Comparison of ENCODE assay signal across 22 mouse cellular contexts in genomic region chr1:119443591-119444350, GRCm38 (mm10). TPM values are rescaled to one million over a fixed set of nuclear protein-coding genes. Genes with fewer than 3 reads are reported as not detected.
A peak's percentile ranks its signal among the peaks of the same experiment; 100 is the strongest.
DNase-seq lines count a peak whose midpoint lies in the region; ATAC-seq and TF ChIP-seq lines count a peak whose summit lies in the region.
"Had no signal": no experiment of that assay in that cellular context is flagged by ENCODE, and none has a peak within 500 bp of the region (broad histone marks: within the 10 kb centered on the region; RNA-seq: fewer than 3 reads in every experiment).

No protein-coding gene starts in this region.

- no peak for DNase-seq in heart, postnatal 0 days (ENCODE audit: low spot score)
- DNase-seq in heart, postnatal 25 days (ENCODE audit: low spot score): no peak
- DNase-seq in liver, embryonic 14.5 days (ENCODE audit: low read depth in 3 of 3, low spot score in 3 of 3): no peak
- DNase-seq in liver (no peak), ES-E14 (ENCODE audit: low read depth, low spot score) (no peak)
- DNase-seq in adrenal gland, adult (ENCODE audit: inconsistent age in 2 of 2, low spot score in 1 of 2): no peak
- DNase-seq in adrenal gland, postnatal 10 days: no peak
- DNase-seq: adrenal gland, postnatal 14 days; cerebellum, adult 2 months; forebrain, postnatal 0 days; gastrocnemius, adult 2 months; heart, adult 11 months; kidney, postnatal 14 days; right cerebral cortex, adult 18-20 months; thymus, postnatal 14 days had no signal

- in situ Hi-C loops in ES-E14 (cut with MboI; ENCODE audit: low sequenced_read_pairs in 2 of 2, unreplicated experiment in 2 of 2): no loop called here

- no peak overlapping the region for H3K27ac ChIP-seq in heart, postnatal 0 days (ENCODE audit: low read depth)
- H3K27ac ChIP-seq in liver, embryonic 14.5 days: no peak overlapping the region
- no peak overlapping the region; the same call in 1 of the 2 replicates for H3K27ac ChIP-seq in ES-E14 (ENCODE audit: insufficient read depth, low read depth, low read length, poor library complexity, severe bottlenecking)
- H3K27ac ChIP-seq: embryonic facial prominence, embryonic 13.5 days; gastrocnemius, adult 2 months; heart, embryonic 15.5 days; hindbrain, embryonic 12.5 days; limb, embryonic 13.5 days had no signal

- peaks cover 4% of the 10 kb centered on the region; the same call in 1 of the 2 replicates for H3K4me1 ChIP-seq in heart, postnatal 0 days (ENCODE audit: control insufficient read depth, insufficient read depth)
- H3K4me1 ChIP-seq in liver, embryonic 14.5 days (replicated peaks; ENCODE audit: control insufficient read depth in 2 of 2, insufficient read depth in 2 of 2, low read length in 1 of 2): no peaks in the 10 kb centered on the region
- peaks cover 4 to 10% of the 10 kb centered on the region in 2 experiments; a peak in 3 of 4 replicates for H3K4me1 ChIP-seq in ES-E14 (ENCODE audit: control insufficient read depth in 2 of 2, insufficient read depth in 2 of 2, low read length in 2 of 2, poor library complexity in 1 of 2)
- H3K4me1 ChIP-seq: embryonic facial prominence, embryonic 13.5 days; hindbrain, embryonic 12.5 days; limb, embryonic 13.5 days; megakaryocyte, embryonic 14.5 days had no signal

- H3K4me3 ChIP-seq in heart, postnatal 0 days (ENCODE audit: low read depth, low read length): no peak overlapping the region
- H3K4me3 ChIP-seq in liver, embryonic 14.5 days (ENCODE audit: insufficient read depth in 1 of 2, low read depth in 2 of 2, low read length in 2 of 2): no peak overlapping the region
- H3K4me3 ChIP-seq in ES-E14 (ENCODE audit: insufficient read depth in 1 of 2, low read depth in 1 of 2, low read length in 2 of 2, poor library complexity in 1 of 2, severe bottlenecking in 1 of 2): peak overlapping the region; percentile 10 to 26; a peak in 2 of 4 replicates
- H3K4me3 ChIP-seq: embryonic facial prominence, embryonic 13.5 days; gastrocnemius, adult 2 months; heart, embryonic 15.5 days; hindbrain, embryonic 12.5 days; limb, embryonic 13.5 days; megakaryocyte, embryonic 14.5 days had no signal

- H3K27me3 ChIP-seq in heart, postnatal 0 days (ENCODE audit: control insufficient read depth, insufficient read depth, low read length): no peaks in the 10 kb centered on the region
- no peaks in the 10 kb centered on the region for H3K27me3 ChIP-seq in liver, embryonic 14.5 days (ENCODE audit: control insufficient read depth, insufficient read depth, low read length)
- H3K27me3 ChIP-seq: embryonic facial prominence, embryonic 13.5 days; heart, embryonic 15.5 days; hindbrain, embryonic 12.5 days; limb, embryonic 13.5 days had no signal

- no peak for TF ChIP-seq EP300 in heart, postnatal 0 days (IDR thresholded peaks at IDR 0.05; ENCODE audit: low read depth)
- no peak for TF ChIP-seq EP300 in liver, embryonic 14.5 days (IDR thresholded peaks at IDR 0.05; ENCODE audit: low read depth)

- 80% methylated on average over 21 of the region's 21 CpGs for WGBS in heart, postnatal 0 days
- WGBS in liver, embryonic 14.5 days (ENCODE audit: insufficient replicate concordance): 65% methylated on average over 21 of the region's 21 CpGs

- no peaks in the 10 kb centered on the region for H3K9me3 ChIP-seq in heart, postnatal 0 days (replicated peaks; ENCODE audit: control insufficient read depth, low read length)
- no peaks in the 10 kb centered on the region for H3K9me3 ChIP-seq in liver, embryonic 14.5 days (ENCODE audit: control insufficient read depth, low read length)
- H3K9me3 ChIP-seq in ES-E14 (ENCODE audit: control insufficient read depth, insufficient read depth, low read depth, low read length): no peaks in the 10 kb centered on the region
- H3K9me3 ChIP-seq: embryonic facial prominence, embryonic 13.5 days; heart, embryonic 15.5 days; hindbrain, embryonic 12.5 days had no signal

- intact Hi-C loops in heart, postnatal 25 days (cut with DNase I): no loop called here

- TF ChIP-seq CTCF in heart, postnatal 0 days (IDR thresholded peaks at IDR 0.05; ENCODE audit: low read depth): peak; percentile 31
- 0 out of 2 replicates have a peak, but pooled peaks have one; percentile 6 for TF ChIP-seq CTCF in liver, embryonic 14.5 days (IDR thresholded peaks at IDR 0.05; ENCODE audit: low read depth)

- H3K36me3 ChIP-seq in heart, postnatal 0 days (replicated peaks; ENCODE audit: control insufficient read depth, insufficient read depth, low read length): no peaks in the 10 kb centered on the region
- no peaks in the 10 kb centered on the region for H3K36me3 ChIP-seq in liver, embryonic 14.5 days (replicated peaks; ENCODE audit: control insufficient read depth, insufficient read depth, low read depth)
- no peaks in the 10 kb centered on the region for H3K36me3 ChIP-seq in ES-E14 (ENCODE audit: control insufficient read depth, insufficient read depth, low read length, poor library complexity, severe bottlenecking)
- H3K36me3 ChIP-seq: embryonic facial prominence, embryonic 13.5 days; heart, embryonic 15.5 days; hindbrain, embryonic 12.5 days; limb, embryonic 13.5 days had no signal

- no peak for ATAC-seq in heart, postnatal 0 days (ENCODE audit: insufficient read depth, low read depth)
- no peak for ATAC-seq in liver, embryonic 14.5 days (ENCODE audit: insufficient read depth)
- ATAC-seq in granulocyte monocyte progenitor cell, adult 5-6 weeks (replicated peaks; ENCODE audit: poor library complexity, severe bottlenecking): 0 out of 2 replicates have a peak, but pooled peaks have one; percentile 18
- ATAC-seq: forebrain, postnatal 0 days; midbrain, embryonic 16.5 days had no signal

- H3K4me2 ChIP-seq in heart, postnatal 0 days (ENCODE audit: low read depth, low read length): no peak overlapping the region
- no peak overlapping the region for H3K4me2 ChIP-seq in liver, embryonic 14.5 days (ENCODE audit: low read depth)
- H3K4me2 ChIP-seq: embryonic facial prominence, embryonic 13.5 days; heart, embryonic 15.5 days; hindbrain, embryonic 12.5 days; limb, embryonic 13.5 days had no signal

- H3K9ac ChIP-seq in heart, postnatal 0 days (replicated peaks; ENCODE audit: low read depth, low read length): no peak overlapping the region
- no peak overlapping the region for H3K9ac ChIP-seq in liver, embryonic 14.5 days (replicated peaks)
- H3K9ac ChIP-seq in ES-E14 (ENCODE audit: insufficient read depth, low read depth, low read length, poor library complexity, severe bottlenecking): peak overlapping the region; percentile 34; the same call in 1 of the 2 replicates
- H3K9ac ChIP-seq: embryonic facial prominence, embryonic 13.5 days; forebrain, postnatal 0 days; heart, embryonic 15.5 days; hindbrain, embryonic 12.5 days; limb, embryonic 13.5 days had no signal

TF ChIP-seq in ES-E14, 5 proteins besides CTCF, POLR2A, EP300 and RAD21:
- TF ChIP-seq HCFC1 (IDR thresholded peaks at IDR 0.05; ENCODE audit: borderline replicate concordance, insufficient read depth, low read length) (no peak), ZC3H11A (IDR thresholded peaks at IDR 0.05; ENCODE audit: borderline replicate concordance, low read depth, low read length) (no peak), MAFK (IDR thresholded peaks at IDR 0.05; ENCODE audit: insufficient read depth, low read depth, low read length) (no peak), CHD2 (IDR thresholded peaks at IDR 0.05; ENCODE audit: low read depth, low read length) (no peak), ZNF384 (IDR thresholded peaks at IDR 0.05; ENCODE audit: low read depth, low read length) (no peak)

RNA-seq across cellular contexts. Expression of gene Inhbb, which starts 21.7 kb away (rescaled TPM):
- total RNA-seq in heart, postnatal 0 days (2014; rRNA removed; ENCODE audit: low replicate concordance): 1.2 and 1.7 TPM in 2 replicates
- 0.36 and 0.45 TPM in 2 replicates for polyA plus RNA-seq in heart, postnatal 0 days (2015; fragmentation: Nextera tagmentation; extraction: Ambion mirVana)
- 1 to 10 TPM in 1 of 2 experiments, under 1 TPM in 1; 0.99 to 1.9 TPM for total RNA-seq in heart, postnatal 25 days (2021)
- 0.08 and 0.09 TPM in 2 replicates for polyA plus RNA-seq in liver, embryonic 14.5 days (2012; rRNA removed)
- polyA plus RNA-seq in liver, embryonic 14.5 days (2014; fragmentation: Nextera tagmentation; extraction: Ambion mirVana): 0.03 TPM in 2 replicates
- total RNA-seq in ES-E14 (2012; rRNA removed): 25.8 and 63.4 TPM in 2 replicates
- not detected in 2 replicates for total RNA-seq in granulocyte monocyte progenitor cell, adult 5-6 weeks (2014; fragmentation: Nextera tagmentation)
- not detected in 2 replicates for total RNA-seq in granulocyte monocyte progenitor cell, adult 5-6 weeks (2017)
- total RNA-seq in adrenal gland, postnatal 10 days (2021): 1 to 10 TPM; 5.5 to 7.7 TPM

Comparison
In these comparisons a context has a peak if more than half of its experiments do, and no peak if none do; other contexts are left out.
1. H3K4me3 ChIP-seq: peak in ES-E14 (2 of 2); none in heart, postnatal 0 days (single experiment) and liver, embryonic 14.5 days (0 of 2).